Mouse (Mus musculus) midbrain, postnatal 0 days (tissue): Measurements from ENCODE around the gene Gata1. TPM values are rescaled to one million over a fixed set of nuclear protein-coding genes. Genes with fewer than 3 reads are reported as not detected.
A peak's percentile ranks its signal among the peaks of the same experiment; 100 is the strongest.
"Not testable (repeated sequence)": the region's sequence is repeated elsewhere in the genome, so short reads cannot be mapped to it uniquely, and the experiment has no call there.

Experiments
- ATAC-seq: fragments of 200-750 bp; cut with Nextera tagmentation; 2 replicates; pipeline ENCODE4 v1.8.0; 2017; ENCODE audit warnings: moderate number of reproducible peaks, mild to moderate bottlenecking, moderate TSS enrichment, moderate library complexity; ENCODE audit not compliant: low FRiP score
- DNase-seq: peaks from one replicate; pipeline ENCODE4 v3.0.0-alpha.2; 2015; ENCODE audit warnings: low spot score
- H3K27ac ChIP-seq: fragments of 300-500 bp; sonication (generic); 2 replicates; pipeline ENCODE4 v1.5.1; 2014; ENCODE audit warnings: low read depth, mild to moderate bottlenecking, low read length, mixed read lengths
- H3K27me3 ChIP-seq: fragments of 300-500 bp; sonication (generic); 2 replicates; pipeline ENCODE4 v1.6.1; 2014; ENCODE audit warnings: low read length, control low read depth, mixed read lengths; ENCODE audit not compliant: insufficient read depth
- H3K36me3 ChIP-seq: fragments of 300-500 bp; sonication (generic); 2 replicates; pipeline ENCODE4 v1.6.1; 2014; ENCODE audit warnings: low read length, control low read depth, mixed read lengths; ENCODE audit not compliant: insufficient read depth
- H3K4me1 ChIP-seq: fragments of 300-500 bp; sonication (generic); 2 replicates; pipeline ENCODE4 v1.6.1; 2014; ENCODE audit warnings: mild to moderate bottlenecking, control low read depth, antibody characterized with exemption, low read length, mixed read lengths; ENCODE audit not compliant: insufficient read depth
- H3K4me2 ChIP-seq: fragments of 300-500 bp; sonication (generic); 2 replicates; pipeline ENCODE4 v1.6.1; 2014; ENCODE audit warnings: low read depth, mild to moderate bottlenecking, low read length, mixed read lengths; ENCODE audit not compliant: poor library complexity, severe bottlenecking
- H3K4me3 ChIP-seq: fragments of 300-500 bp; sonication (generic); 2 replicates; pipeline ENCODE4 v1.5.1; 2014; ENCODE audit warnings: low read depth, mild to moderate bottlenecking, low read length, moderate library complexity
- H3K9ac ChIP-seq: fragments of 300-500 bp; sonication (generic); replicated peaks from 2 replicates; pipeline ENCODE4 v1.6.1; 2014; ENCODE audit warnings: mild to moderate bottlenecking, low read length, moderate library complexity, mixed read lengths; ENCODE audit not compliant: poor library complexity, severe bottlenecking
- H3K9me3 ChIP-seq: fragments of 300-500 bp; sonication (generic); 2 replicates; pipeline ENCODE4 v1.6.1; 2016; ENCODE audit warnings: low read length, control low read depth
- CTCF ChIP-seq: IDR thresholded peaks from 2 replicates; pipeline ENCODE4 v1.5.1; 2016; ENCODE audit warnings: antibody characterized with exemption, mild to moderate bottlenecking
- WGBS: fragments of 180-500 bp; shearing (Covaris S2); extraction: QIAGEN DNeasy Blood & Tissue Kit; methylation state at CpG from one replicate; pipeline ENCODE4 v1.1.7; 2014; 5-methylcytosine and 5-hydroxymethylcytosine counted together
- polyA plus RNA-seq: library from polyadenylated mRNA; unstranded; fragments of >200 nt; fragmentation: Nextera tagmentation; extraction: Ambion mirVana; gene quantifications from 2 replicates; pipeline ENCODE4 v1.2.1, GENCODE M21; 2015
- total RNA-seq: library from RNA; depleted of rRNA; stranded (reverse); fragments of >200 nt; gene quantifications from 2 replicates; pipeline ENCODE4 v1.2.3, GENCODE M21; 2014; rRNA removed

Gene Gata1
- not detected in 2 replicates for total RNA-seq
- not detected in 2 replicates for polyA plus RNA-seq

DNA sequence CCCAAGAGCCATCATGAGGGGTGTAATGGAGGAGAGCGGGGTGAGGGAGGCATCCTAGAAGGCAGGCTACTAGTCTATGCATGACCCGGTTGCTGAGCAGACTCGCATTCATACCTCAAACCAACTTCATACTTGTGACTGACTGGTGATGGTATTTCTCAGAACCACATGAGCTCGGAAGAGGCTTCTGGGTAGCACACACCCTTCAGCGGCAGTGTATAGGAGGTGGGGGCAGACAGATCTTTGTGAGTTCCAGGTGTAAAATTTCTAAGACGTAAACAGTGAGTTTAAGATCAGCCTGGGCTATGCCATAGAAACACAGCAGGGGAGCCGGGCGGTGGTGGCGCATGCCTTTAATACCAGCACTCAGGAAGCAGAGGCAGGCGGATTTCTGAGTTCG lies at the start of gene Gata1:
TSS of gene Gata1 (minus strand) at position 180 of the 400 bp plus-strand sequence.
- TF ChIP-seq CTCF, result no peak
- no peak within 1 kb of the TSS for H3K4me2 ChIP-seq
- no peaks in the 10 kb centered on the region for H3K4me1 ChIP-seq
- 92% methylated on average over 11 of the region's 11 CpGs for WGBS
- DNase-seq (no peak), ATAC-seq (no peak)
- no peak within 1 kb of the TSS for H3K9ac ChIP-seq
- H3K36me3 ChIP-seq, result no peaks in the 10 kb centered on the region
- no peaks in the 10 kb centered on the region for H3K27me3 ChIP-seq
- H3K27ac ChIP-seq, result no peak within 1 kb of the TSS
- H3K9me3 ChIP-seq, result no peaks in the 10 kb centered on the region
- H3K4me3 ChIP-seq, result no peak within 1 kb of the TSS

DNA sequence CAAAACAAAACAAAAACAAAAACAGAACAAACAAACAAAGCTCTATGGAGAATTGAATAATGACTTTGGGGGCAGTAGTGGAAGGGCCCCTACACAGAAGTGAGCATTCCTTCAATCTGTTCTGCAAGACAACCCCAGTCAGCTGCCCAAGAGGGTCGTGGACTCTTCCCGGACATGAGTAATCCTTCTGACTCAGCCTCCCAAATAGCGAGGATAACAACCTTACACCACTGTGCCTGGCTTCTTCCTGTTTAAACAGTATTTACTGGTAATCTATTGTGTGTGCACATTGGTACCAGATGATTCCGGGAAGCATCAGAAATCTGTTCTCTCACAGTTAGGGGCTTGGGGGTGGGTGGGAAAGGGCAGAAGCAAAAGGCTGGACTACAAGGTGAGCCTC lies 48.9 kb upstream of the Gata1 start:
- DNase-seq, result no peak
- ATAC-seq, result no peak
- no peaks in the 10 kb centered on the region for H3K36me3 ChIP-seq
- no peak overlapping the region for H3K9ac ChIP-seq
- no peak for TF ChIP-seq CTCF
- H3K4me1 ChIP-seq, result no peaks in the 10 kb centered on the region
- no peak overlapping the region for H3K27ac ChIP-seq
- H3K27me3 ChIP-seq, result no peaks in the 10 kb centered on the region
- H3K4me3 ChIP-seq, result no peak overlapping the region
- WGBS, result 75% methylated on average over 4 of the region's 4 CpGs
- no peak overlapping the region for H3K4me2 ChIP-seq
- H3K9me3 ChIP-seq, result no peaks in the 10 kb centered on the region

DNA sequence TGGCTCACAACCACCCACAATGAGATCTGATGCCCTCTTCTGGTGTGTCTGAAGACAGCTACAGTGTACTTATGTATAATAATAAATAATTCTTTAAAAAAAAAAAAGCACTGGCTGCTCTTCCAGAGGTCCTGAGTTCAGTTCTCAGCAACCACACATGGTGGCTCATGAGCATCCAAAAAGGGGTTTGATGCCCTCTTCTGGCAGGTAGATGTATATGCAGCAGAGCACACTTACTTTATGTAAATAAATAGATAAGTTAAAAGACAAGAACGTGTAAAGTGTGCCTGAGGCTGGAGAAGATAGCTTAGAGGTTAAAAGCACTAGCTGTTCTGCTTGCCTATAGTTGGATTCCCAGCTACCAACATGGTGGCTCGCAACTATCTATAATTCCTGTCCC lies 46.9 kb upstream of the Gata1 start:
- no peak overlapping the region for H3K4me3 ChIP-seq
- 66% methylated on average over 2 of the region's 2 CpGs for WGBS
- H3K9ac ChIP-seq, result no peak overlapping the region
- H3K27me3 ChIP-seq, result no peaks in the 10 kb centered on the region
- H3K9me3 ChIP-seq, result no peaks in the 10 kb centered on the region
- no peak for TF ChIP-seq CTCF
- no peaks in the 10 kb centered on the region for H3K4me1 ChIP-seq
- DNase-seq, result no peak
- no peaks in the 10 kb centered on the region for H3K36me3 ChIP-seq
- H3K27ac ChIP-seq, result no peak overlapping the region
- H3K4me2 ChIP-seq, result no peak overlapping the region
- no peak for ATAC-seq

DNA sequence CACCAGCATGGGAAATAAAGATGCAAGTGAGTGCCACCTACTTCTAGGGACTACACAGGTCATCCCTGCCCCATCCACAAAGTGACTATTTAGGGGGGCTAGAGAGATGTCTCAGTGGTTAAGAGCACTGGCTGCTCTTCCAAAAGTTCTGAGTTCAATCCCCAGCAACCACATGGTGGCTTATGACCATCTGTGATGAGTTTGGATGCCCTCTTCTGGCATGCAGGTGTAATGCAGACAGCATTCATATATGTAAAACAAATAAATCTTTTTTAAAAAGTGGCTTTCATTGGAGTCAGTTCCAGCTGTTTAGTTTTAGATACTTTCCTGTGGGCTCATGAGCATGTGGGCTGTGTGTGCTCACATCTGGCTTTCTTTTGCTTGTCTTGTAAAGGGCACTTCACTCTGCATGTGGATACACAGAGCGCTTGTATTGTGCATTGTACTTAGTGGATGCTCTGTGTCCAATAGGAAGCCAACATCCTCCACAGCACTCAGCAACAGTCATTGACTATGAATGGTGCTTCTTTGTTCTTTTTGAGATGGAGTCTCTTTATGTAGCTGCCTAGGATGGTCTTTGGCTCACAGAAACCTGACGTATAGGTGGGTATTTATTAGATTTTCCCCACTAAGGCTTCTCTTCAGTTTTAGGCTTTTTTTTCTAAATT lies 42.4 kb upstream of the Gata1 start:
- Histone ChIP-seq H3K9me3 (no peaks in the 10 kb centered on the region), H3K27me3 (no peaks in the 10 kb centered on the region), H3K27ac (no peak overlapping the region), H3K4me1 (no peaks in the 10 kb centered on the region), H3K36me3 (no peaks in the 10 kb centered on the region), H3K4me2 (no peak overlapping the region), H3K9ac (no peak overlapping the region), H3K4me3 (no peak overlapping the region)
- whole genome bisulfite sequencing, result 78% methylated on average over 2 of the region's 2 CpGs
- ATAC-seq, result no peak
- TF ChIP-seq CTCF, result peak; percentile 51
- peak; percentile 9 for DNase-seq

DNA sequence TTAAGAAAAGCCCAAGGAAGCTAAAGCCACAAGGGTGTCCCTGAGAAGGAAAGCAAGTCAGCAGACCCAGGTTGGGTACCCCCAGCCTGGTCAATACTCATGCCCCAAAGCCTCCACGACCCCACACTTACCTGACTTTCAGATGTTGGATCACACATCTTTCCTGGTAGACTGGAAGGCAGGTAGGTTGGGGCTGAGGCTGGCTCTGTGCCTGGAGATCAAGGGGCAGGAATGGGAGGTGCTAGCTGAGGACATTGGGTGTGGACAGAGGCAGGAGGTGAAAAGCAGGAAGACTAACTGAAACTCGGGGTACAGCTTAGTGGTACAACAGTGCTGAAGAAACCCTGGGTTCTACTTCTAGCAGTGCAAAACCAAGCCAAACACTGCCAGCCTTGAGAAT lies 40.4 kb upstream of the Gata1 start, which contains the start of gene Glod5:
TSS of gene Glod5 (minus strand) at position 207 of the 400 bp plus-strand sequence.
- 58% methylated on average over 2 of the region's 2 CpGs for WGBS
- H3K4me2 ChIP-seq, result no peak within 1 kb of the TSS
- no peak for DNase-seq
- no peaks in the 10 kb centered on the region for H3K36me3 ChIP-seq
- no peak for TF ChIP-seq CTCF
- ATAC-seq, result no peak
- no peak within 1 kb of the TSS for H3K9ac ChIP-seq
- no peaks in the 10 kb centered on the region for H3K9me3 ChIP-seq
- no peak within 1 kb of the TSS for H3K27ac ChIP-seq
- no peaks in the 10 kb centered on the region for H3K4me1 ChIP-seq
- no peaks in the 10 kb centered on the region for H3K27me3 ChIP-seq
- H3K4me3 ChIP-seq, result no peak within 1 kb of the TSS

DNA sequence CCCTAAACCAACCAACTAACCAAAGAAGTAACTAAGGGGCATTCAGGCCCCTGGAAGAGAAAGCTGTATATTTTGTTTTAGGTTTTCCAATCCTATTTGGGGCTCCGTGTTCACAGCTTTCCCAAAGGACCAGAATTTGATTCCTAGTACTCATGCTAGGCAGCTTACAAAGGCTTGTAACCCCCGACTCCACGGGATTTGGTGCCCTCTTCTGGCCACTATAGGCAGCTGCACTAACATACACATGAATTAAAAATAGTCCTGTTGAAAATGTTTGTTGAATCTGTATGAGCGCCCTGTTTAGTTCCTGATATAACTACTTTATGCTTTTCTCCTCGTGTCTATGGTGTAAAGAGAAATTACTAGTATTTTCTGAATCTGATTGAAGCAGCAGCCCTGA lies 39.3 kb upstream of the Gata1 start:
- H3K4me2 ChIP-seq, result no peak overlapping the region
- no peaks in the 10 kb centered on the region for H3K4me1 ChIP-seq
- no peaks in the 10 kb centered on the region for H3K9me3 ChIP-seq
- H3K36me3 ChIP-seq, result no peaks in the 10 kb centered on the region
- H3K4me3 ChIP-seq, result no peak overlapping the region
- no peak for ATAC-seq
- peak; percentile 64 for DNase-seq
- H3K9ac ChIP-seq, result no peak overlapping the region
- no peaks in the 10 kb centered on the region for H3K27me3 ChIP-seq
- 14% methylated on average over 5 of the region's 5 CpGs for WGBS
- TF ChIP-seq CTCF, result peak; percentile 77
- H3K27ac ChIP-seq, result no peak overlapping the region

DNA sequence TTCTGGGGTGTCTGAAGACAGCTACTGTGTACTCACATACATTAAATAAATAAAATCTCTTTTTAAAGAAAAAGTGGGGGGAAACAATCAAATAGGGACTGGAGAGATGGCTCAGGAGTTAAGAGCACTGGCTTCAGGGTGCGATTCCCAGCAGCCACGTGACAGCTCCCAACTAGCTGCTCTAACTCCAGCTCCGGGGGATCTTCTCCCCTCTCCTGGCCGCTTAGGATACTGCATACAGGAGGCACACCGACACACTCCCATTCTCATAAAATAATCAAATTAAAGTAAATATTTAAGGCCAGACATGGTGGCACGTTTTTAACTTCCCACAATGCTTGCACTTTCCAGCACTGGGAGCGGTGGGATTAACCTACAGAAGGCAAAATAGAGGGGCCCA lies 37.8 kb upstream of the Gata1 start:
- not testable (repeated sequence) for DNase-seq, H3K4me1 ChIP-seq, H3K9ac ChIP-seq, H3K9me3 ChIP-seq, H3K27ac ChIP-seq, H3K36me3 ChIP-seq, H3K4me3 ChIP-seq, H3K4me2 ChIP-seq, H3K27me3 ChIP-seq, ATAC-seq
- 20% methylated on average over 7 of the region's 7 CpGs for WGBS
